Mouse (Mus musculus) lung, embryonic 14.5 days (tissue): ENCODE results near the gene Abca4. TPM values are rescaled to one million over a fixed set of nuclear protein-coding genes. Genes with fewer than 3 reads are reported as not detected.

Source experiments
- ATAC-seq: fragments of 200-750 bp; cut with Nextera tagmentation; 2 replicates; pipeline ENCODE4 v1.8.0; 2017; ENCODE audit warnings: mild to moderate bottlenecking, moderate TSS enrichment, moderate library complexity; ENCODE audit not compliant: insufficient read depth
- DNase-seq: peaks from one replicate; pipeline ENCODE4 v3.0.0-alpha.2; 2015
- H3K27ac ChIP-seq: fragments of 300-500 bp; sonication (generic); 2 replicates; pipeline ENCODE4 v1.5.1; 2014; ENCODE audit warnings: low read depth, mild to moderate bottlenecking, moderate library complexity
- H3K27me3 ChIP-seq: fragments of 300-500 bp; sonication (generic); 2 replicates; pipeline ENCODE4 v1.6.1; 2014; ENCODE audit warnings: low read length, control low read depth; ENCODE audit not compliant: insufficient read depth
- H3K36me3 ChIP-seq: fragments of 300-500 bp; sonication (generic); 2 replicates; pipeline ENCODE4 v1.6.1; 2014; ENCODE audit warnings: control low read depth; ENCODE audit not compliant: insufficient read depth
- H3K4me1 ChIP-seq: fragments of 300-500 bp; sonication (generic); 2 replicates; pipeline ENCODE4 v1.6.1; 2014; ENCODE audit warnings: antibody characterized with exemption, control low read depth; ENCODE audit not compliant: insufficient read depth
- H3K4me2 ChIP-seq: fragments of 300-500 bp; sonication (generic); 2 replicates; pipeline ENCODE4 v1.6.1; 2014; ENCODE audit warnings: mild to moderate bottlenecking
- H3K4me3 ChIP-seq: fragments of 300-500 bp; sonication (generic); 2 replicates; pipeline ENCODE4 v1.5.1; 2014; ENCODE audit warnings: low read depth, low read length
- H3K9ac ChIP-seq: fragments of 300-500 bp; sonication (generic); 2 replicates; pipeline ENCODE4 v1.6.1; 2014
- H3K9me3 ChIP-seq: fragments of 300-500 bp; sonication (generic); 2 replicates; pipeline ENCODE4 v1.6.1; 2016; ENCODE audit warnings: low read depth, low read length, control low read depth
- CTCF ChIP-seq: IDR thresholded peaks from 2 replicates; pipeline ENCODE4 v1.5.1; 2016; ENCODE audit warnings: antibody characterized with exemption, low read depth
- WGBS: fragments of 180-500 bp; shearing (Covaris S2); extraction: QIAGEN DNeasy Blood & Tissue Kit; methylation state at CpG from one replicate; pipeline ENCODE4 v1.1.7; 2014; 5-methylcytosine and 5-hydroxymethylcytosine counted together
- polyA plus RNA-seq: library from polyadenylated mRNA; unstranded; fragments of >200 nt; fragmentation: Nextera tagmentation; extraction: Ambion mirVana; gene quantifications from 2 replicates; pipeline ENCODE4 v1.2.1, GENCODE M21; 2014

Abca4 gene
- polyA plus RNA-seq, 1 experiment from 2014 or later, result 1.7 TPM

DNA sequence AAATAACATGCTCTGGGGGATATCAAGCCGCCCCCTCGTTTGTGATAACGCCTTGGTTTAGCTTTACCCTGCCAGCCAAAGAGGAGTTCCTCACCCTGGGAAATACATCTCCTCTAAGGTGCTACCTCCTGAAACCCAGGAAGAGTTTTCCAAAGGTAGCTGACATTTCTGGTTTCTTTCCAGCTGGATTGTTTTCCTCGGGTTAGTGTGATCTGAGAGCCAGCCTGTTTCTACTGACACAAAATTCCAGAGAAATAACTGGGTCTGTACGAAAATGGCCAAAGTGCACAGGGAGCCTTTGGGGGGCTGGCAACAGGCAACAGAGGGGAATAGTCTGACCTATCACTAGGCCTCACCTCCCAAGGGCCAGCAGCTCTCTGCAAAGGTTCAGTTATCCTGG is 10.0 kb upstream of the Abca4 start:
- H3K9me3 ChIP-seq, result no peaks in the 10 kb centered on the region
- no peaks in the 10 kb centered on the region for H3K36me3 ChIP-seq
- no peak for TF ChIP-seq CTCF
- no peaks in the 10 kb centered on the region for H3K27me3 ChIP-seq
- no peak overlapping the region for H3K9ac ChIP-seq
- WGBS, result 52% methylated on average over 5 of the region's 5 CpGs
- peaks cover 9% of the 10 kb centered on the region; the same call in 1 of the 2 replicates for H3K4me1 ChIP-seq
- H3K27ac ChIP-seq, result no peak overlapping the region; the same call in 1 of the 2 replicates
- ATAC-seq (no peak), DNase-seq (no peak)
- H3K4me3 ChIP-seq, result no peak overlapping the region
- no peak overlapping the region for H3K4me2 ChIP-seq

- no peaks in the 10 kb centered on the region for H3K36me3 ChIP-seq
- H3K27ac ChIP-seq, result no peak overlapping the region
- H3K27me3 ChIP-seq, result no peaks in the 10 kb centered on the region
- H3K4me2 ChIP-seq, result no peak overlapping the region
- WGBS, result 54% methylated on average over 3 of the region's 3 CpGs
- ATAC-seq, result no peak
- peaks cover 10% of the 10 kb centered on the region; the same call in 1 of the 2 replicates for H3K4me1 ChIP-seq
- H3K4me3 ChIP-seq, result no peak overlapping the region
- H3K9me3 ChIP-seq, result no peaks in the 10 kb centered on the region
- TF ChIP-seq CTCF, result no peak
- H3K9ac ChIP-seq, result no peak overlapping the region
- no peak for DNase-seq
Measured at GRCm38 (mm10) chr3:122035092-122035491, 9.2 kb upstream of the Abca4 start.

GRCm38 (mm10) chr3:122040522-122040921 is 3.7 kb upstream of the Abca4 start:
- WGBS, result 69% methylated on average over 6 of the region's 6 CpGs
- H3K4me1 ChIP-seq, result peaks cover 7% of the 10 kb centered on the region
- no peak overlapping the region for H3K27ac ChIP-seq
- peaks cover 12% of the 10 kb centered on the region for H3K27me3 ChIP-seq
- ATAC-seq (no peak), DNase-seq (no peak)
- no peaks in the 10 kb centered on the region for H3K36me3 ChIP-seq
- H3K4me3 ChIP-seq, result no peak overlapping the region
- TF ChIP-seq CTCF, result no peak
- H3K9me3 ChIP-seq, result no peaks in the 10 kb centered on the region
- no peak overlapping the region for H3K4me2 ChIP-seq
- H3K9ac ChIP-seq, result no peak overlapping the region

DNA sequence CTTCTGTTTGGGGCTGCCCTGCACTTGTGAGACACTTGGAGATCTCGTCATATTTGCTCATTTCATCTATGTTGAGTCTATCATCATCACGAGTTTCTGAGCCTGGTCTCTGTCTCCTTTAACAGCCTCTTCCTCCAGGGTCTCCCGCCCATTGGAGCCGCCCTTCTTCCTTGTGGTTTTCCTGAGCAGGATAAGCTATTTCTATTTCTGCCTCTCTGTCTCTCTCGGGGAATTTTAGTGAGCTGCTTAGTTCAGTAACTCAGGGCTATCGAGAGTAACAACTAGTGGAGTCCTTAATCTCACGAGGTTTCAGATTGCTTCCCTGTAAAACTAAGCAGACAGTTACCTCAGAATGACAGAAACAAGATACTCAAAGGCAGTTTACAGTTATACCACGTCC is 1.1 kb upstream of the Abca4 start:
- H3K36me3 ChIP-seq, result no peaks in the 10 kb centered on the region
- peaks cover 12% of the 10 kb centered on the region for H3K27me3 ChIP-seq
- H3K27ac ChIP-seq, result no peak overlapping the region
- ATAC-seq (no peak), DNase-seq (peak; percentile 19)
- H3K9me3 ChIP-seq, result no peaks in the 10 kb centered on the region
- no peak overlapping the region for H3K9ac ChIP-seq
- H3K4me1 ChIP-seq, result peaks cover 17% of the 10 kb centered on the region
- peak overlapping the region; percentile 31; the same call in 1 of the 2 replicates for H3K4me2 ChIP-seq
- no peak overlapping the region for H3K4me3 ChIP-seq
- WGBS, result 16% methylated on average over 8 of the region's 8 CpGs
- TF ChIP-seq CTCF, result no peak

- Histone ChIP-seq H3K4me1 (peaks cover 29% of the 10 kb centered on the region), H3K27ac (no peak overlapping the region)
Measured at GRCm38 (mm10) chr3:122046187-122046620, 2.0 kb downstream of the Abca4 start.

DNA sequence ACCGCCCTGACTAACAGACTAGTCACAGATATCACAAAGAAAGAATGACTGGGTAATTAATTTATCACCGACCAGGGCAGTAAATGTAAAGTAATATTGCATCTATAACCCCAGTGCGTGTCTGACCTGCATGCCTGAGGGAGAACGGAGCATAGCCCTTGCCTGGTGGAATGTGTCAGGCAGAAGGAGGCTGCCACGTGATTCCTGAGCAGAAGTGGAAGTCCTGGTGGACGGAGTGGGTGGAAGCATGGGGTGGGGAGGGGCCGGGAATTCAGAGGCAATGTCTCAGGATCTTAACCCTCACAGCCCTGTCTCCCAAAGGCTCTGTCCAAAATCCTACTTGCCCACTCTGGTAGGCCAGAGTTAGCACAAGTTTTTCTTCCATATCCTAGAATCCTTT is 3.2 kb downstream of the Abca4 start:
- TF ChIP-seq CTCF, result no peak; the same call in 1 of the 2 replicates
- Histone ChIP-seq H3K4me3 (no peak overlapping the region), H3K36me3 (no peaks in the 10 kb centered on the region), H3K27me3 (peaks cover 12% of the 10 kb centered on the region), H3K4me2 (no peak overlapping the region), H3K27ac (0 out of 2 replicates have a peak overlapping the region, but pooled peaks have one; percentile 20), H3K4me1 (peaks cover 29% of the 10 kb centered on the region), H3K9me3 (no peaks in the 10 kb centered on the region), H3K9ac (no peak overlapping the region)
- DNase-seq, result peak; percentile 39
- peak; percentile 54 for ATAC-seq
- 21% methylated on average over 7 of the region's 7 CpGs for WGBS

More at GRCm38 (mm10) chr3:122046187-122046620, 2.0 kb downstream of the Abca4 start:
- no peak for TF ChIP-seq CTCF
- Histone ChIP-seq H3K9ac (no peak overlapping the region), H3K4me2 (no peak overlapping the region), H3K9me3 (no peaks in the 10 kb centered on the region), H3K36me3 (no peaks in the 10 kb centered on the region), H3K4me3 (no peak overlapping the region), H3K27me3 (peaks cover 12% of the 10 kb centered on the region)
- DNase-seq (peak; percentile 84), ATAC-seq (no peak)
- 28% methylated on average over 10 of the region's 10 CpGs for WGBS

- Histone ChIP-seq H3K4me2 (peak overlapping the region; percentile 34), H3K4me3 (no peak overlapping the region), H3K4me1 (peaks cover 25% of the 10 kb centered on the region), H3K9me3 (no peaks in the 10 kb centered on the region), H3K36me3 (no peaks in the 10 kb centered on the region), H3K27ac (peak overlapping the region; percentile 61), H3K27me3 (peaks cover 10% of the 10 kb centered on the region), H3K9ac (peak overlapping the region; percentile 1; the same call in 1 of the 2 replicates)
- DNase-seq, result peak; percentile 75
- WGBS, result 26% methylated on average over 17 of the region's 17 CpGs
- peak; percentile 42 for ATAC-seq
- no peak for TF ChIP-seq CTCF
Measured at GRCm38 (mm10) chr3:122047921-122048861, 3.9 kb downstream of the Abca4 start.
